Mouse (Mus musculus): ENCODE results near the gene Prrc2b.

DNA sequence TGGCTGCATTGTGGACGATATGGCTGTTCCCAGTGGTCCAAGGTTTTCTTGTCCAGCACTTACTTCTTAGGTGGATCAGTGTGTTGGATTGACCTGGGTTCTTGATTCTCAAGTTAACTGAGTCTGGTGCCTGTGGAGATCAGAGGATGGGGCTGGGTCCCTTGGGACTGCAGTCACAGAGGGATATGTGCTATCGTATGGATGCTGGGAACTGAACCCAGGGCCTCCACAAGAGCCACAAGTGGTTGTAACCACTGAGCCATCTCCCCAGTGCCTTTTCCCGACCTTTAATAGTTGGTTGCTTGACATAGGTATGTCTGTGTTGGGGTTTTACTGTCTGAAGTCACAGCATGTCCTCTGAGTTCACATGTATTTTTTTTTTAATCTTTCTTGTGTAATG is 12.2 kb downstream of the Prrc2b start:
- TF ChIP-seq CTCF (IDR thresholded peaks at IDR 0.05; ENCODE audit: control insufficient read depth, insufficient read depth, insufficient replicate concordance, low read depth, low read length), result no peak
- TF ChIP-seq POLR2A (IDR thresholded peaks at IDR 0.05; ENCODE audit: control insufficient read depth, low read depth, low read length), result no peak

All from testis, adult 2 months (tissue).